Mouse (Mus musculus): ENCODE results near the gene Gm15080. TPM values are rescaled to one million over a fixed set of nuclear protein-coding genes. Genes with fewer than 3 reads are reported as not detected.
"Not testable (repeated sequence)": the region's sequence is repeated elsewhere in the genome, so short reads cannot be mapped to it uniquely, and the experiment has no call there.

The Gm15080 gene
- not detected in 2 replicates for polyA plus RNA-seq (2014; fragmentation: Nextera tagmentation; extraction: Ambion mirVana)

- H3K9ac ChIP-seq (ENCODE audit: low read length); H3K4me1 ChIP-seq (replicated peaks; ENCODE audit: control insufficient read depth, insufficient read depth, low read length); H3K9me3 ChIP-seq (ENCODE audit: control insufficient read depth, low read length); H3K27me3 ChIP-seq (replicated peaks; ENCODE audit: control insufficient read depth, insufficient read depth, low read length); ATAC-seq (replicated peaks; ENCODE audit: low FRiP score, low TSS enrichment, low read depth); H3K27ac ChIP-seq (ENCODE audit: low read depth); H3K36me3 ChIP-seq (ENCODE audit: control insufficient read depth, insufficient read depth, low read length); DNase-seq (ENCODE audit: low spot score); H3K4me3 ChIP-seq (ENCODE audit: low read depth, low read length); H3K4me2 ChIP-seq (ENCODE audit: low read length): not testable (repeated sequence)
- WGBS = 86% methylated on average over 1 of the region's 5 CpGs
Measured at GRCm38 (mm10) chrX:147992693-147993092, at the start of gene Gm15080. Gene Gm15080 (plus strand): TSS chrX:147992993.

Other genes with a start within 250 kb of the Gm15080 start
- not detected in 2 replicates for gene Gm15128, start 227.0 kb upstream of the Gm15080 start, polyA plus RNA-seq (2014; fragmentation: Nextera tagmentation; extraction: Ambion mirVana)
- gene Gm15107, start 187.7 kb downstream of the Gm15080 start, polyA plus RNA-seq (2014; fragmentation: Nextera tagmentation; extraction: Ambion mirVana) = not detected in 2 replicates